Mouse (Mus musculus): Measurements from ENCODE around the gene Mapk12.

Mapk12 gene

GRCm38 (mm10) chr15:89170102-89170501 is 29.6 kb upstream of the Mapk12 start:
- no peak for DNase-seq

DNA sequence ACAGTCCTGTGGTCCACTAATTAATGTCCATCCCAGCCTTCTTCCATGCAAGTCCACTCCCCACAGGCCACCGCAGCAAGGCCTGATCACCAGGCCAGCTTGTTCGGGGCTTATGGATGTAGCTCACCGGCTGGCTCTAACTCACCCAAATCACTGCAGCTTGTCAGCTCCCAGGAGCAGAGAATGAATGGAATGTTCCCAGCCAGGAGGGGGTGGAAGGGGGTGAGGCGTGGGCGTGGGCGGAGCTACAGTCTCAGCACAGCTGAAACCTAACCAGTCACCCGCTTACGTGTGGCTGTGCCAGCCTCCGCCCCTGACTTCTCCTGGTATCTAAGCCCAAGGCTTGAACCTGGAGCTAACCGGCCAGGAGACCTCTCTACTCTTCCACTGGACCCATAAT is 28.9 kb upstream of the Mapk12 start:
- DNase-seq: no peak

GRCm38 (mm10) chr15:89168922-89169321 is 28.4 kb upstream of the Mapk12 start:
- no peak for DNase-seq

- DNase-seq: no peak
Measured at GRCm38 (mm10) chr15:89165478-89165877, 25.0 kb upstream of the Mapk12 start.

GRCm38 (mm10) chr15:89161397-89161796 is 20.9 kb upstream of the Mapk12 start:
- no peak for DNase-seq

- no peak for DNase-seq
Measured at GRCm38 (mm10) chr15:89158516-89158915, 18.0 kb upstream of the Mapk12 start.

DNA sequence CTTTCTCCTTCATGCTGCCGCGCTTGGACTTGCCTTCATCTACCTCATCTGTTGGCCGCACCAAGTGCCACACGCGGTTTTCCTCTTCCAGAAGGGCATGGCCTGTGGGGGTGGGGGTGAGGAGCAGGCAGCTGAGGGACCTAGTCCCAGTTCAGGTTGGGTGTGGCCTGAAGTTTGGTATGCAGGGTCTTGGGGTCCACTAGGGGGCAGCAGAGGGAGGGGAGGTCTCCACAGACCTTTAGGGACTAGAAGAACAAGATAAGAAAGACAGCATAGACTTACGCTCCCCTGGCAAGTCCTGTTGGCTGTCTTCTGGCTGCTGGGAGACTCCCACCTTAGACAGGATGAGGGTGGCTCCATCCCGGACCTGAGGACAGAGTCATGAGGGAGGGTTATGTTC is 17.5 kb upstream of the Mapk12 start:
- DNase-seq: peak; percentile 89

DNA sequence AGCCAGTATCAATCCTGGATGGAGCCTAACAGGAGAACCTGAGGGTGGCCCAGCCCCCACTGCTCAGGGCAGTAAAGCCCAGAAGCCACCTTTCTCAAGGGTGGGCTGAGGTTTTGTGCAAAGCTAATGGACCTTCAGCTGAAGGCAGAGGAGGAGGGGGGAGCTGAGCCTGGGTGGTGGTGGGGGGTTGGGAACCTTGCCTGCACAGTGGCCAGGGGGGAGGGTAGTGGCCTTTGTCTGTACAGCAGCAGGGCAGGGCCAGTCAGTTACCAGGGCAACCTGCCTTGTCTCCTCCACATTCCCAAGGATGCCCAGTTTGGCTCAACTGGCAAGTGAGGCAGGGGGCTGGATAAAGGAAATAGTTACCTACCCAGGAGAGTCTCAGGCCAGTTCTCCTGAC is 11.8 kb upstream of the Mapk12 start:
- DNase-seq: no peak

GRCm38 (mm10) chr15:89150041-89150390 is 9.5 kb upstream of the Mapk12 start:
- DNase-seq: peak; percentile 70

- DNase-seq: peak; percentile 80
Measured at GRCm38 (mm10) chr15:89149271-89150040, 9.0 kb upstream of the Mapk12 start, which contains the start of gene Mapk11. Mapk11 (minus strand) TSS chr15:89149628.

DNA sequence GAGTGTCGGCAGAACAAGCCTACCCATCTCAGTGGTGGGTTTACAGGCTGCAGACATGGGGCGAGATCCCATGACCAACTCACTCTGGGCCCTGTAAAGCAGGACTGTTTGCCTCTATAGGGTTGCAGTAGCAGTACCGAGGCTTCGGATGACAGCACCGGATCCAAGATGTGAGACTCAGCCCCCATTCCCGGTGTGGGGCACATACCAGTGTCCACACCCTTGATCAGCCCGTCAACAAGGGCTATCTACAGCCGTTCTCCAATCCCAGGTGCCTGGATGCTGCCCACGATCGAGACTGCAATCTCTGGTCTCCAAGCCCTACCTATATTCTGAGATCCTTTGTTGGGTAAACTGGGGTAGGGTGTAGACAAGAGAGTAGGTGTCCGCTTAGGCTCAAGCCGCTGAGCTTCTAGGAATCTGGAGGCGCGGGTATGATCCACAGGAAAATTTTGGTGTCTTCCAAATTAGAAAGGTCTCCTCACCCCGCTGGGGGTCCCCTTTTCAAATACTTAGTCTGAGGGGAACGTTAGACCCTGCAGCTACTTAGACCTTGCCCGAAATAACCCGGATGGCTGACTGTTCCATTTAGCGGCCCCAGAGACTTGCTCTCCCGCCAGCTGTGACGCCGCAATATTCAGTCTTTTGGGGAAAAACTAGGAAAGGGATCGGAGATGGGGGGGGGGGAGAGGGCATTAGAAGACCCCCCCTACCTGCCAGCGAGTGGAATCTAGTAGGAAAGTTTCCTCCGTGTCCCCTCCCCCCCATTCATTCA is 8.2 kb upstream of the Mapk12 start:
- no peak for DNase-seq

DNA sequence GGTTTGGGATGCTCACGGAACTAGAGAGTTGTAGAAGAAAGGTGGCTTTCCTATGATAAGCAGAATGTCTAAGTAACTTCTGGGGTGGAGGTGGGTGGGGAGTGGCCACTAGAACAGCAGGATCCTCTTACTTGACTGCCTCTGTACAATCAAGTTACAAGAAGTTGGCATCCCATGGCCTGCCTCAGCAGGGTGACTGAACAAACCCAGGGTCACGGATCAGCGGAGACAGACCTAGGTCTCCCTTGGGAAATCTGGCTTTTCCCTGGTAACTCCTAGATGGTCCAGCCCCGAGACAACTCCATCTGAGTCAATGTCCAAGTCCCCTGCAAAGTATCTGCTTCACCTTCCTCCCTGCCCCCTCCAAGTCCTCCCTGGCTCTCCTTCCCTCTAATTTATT is 7.4 kb upstream of the Mapk12 start:
- no peak for DNase-seq

DNA sequence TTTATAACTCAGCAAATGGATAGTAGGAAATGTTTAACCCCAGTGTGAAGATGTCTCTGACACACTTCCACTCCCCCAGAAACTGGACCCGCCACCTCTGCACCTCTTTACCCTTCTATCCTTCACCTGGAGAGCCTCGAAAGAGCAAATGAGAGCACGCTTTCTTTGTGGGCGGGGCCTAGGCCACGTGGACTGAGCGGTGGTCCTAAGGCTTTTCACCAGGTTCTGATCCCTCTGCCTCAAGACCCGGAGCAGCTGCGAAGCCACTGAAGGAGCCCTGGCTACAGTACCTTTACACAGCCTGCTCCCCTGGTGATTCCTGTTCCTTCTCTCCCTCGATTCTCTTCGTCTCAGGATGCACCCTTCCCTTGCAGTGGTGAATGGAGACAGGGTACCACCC is 7.0 kb upstream of the Mapk12 start:
- peak; percentile 34 for DNase-seq

DNA sequence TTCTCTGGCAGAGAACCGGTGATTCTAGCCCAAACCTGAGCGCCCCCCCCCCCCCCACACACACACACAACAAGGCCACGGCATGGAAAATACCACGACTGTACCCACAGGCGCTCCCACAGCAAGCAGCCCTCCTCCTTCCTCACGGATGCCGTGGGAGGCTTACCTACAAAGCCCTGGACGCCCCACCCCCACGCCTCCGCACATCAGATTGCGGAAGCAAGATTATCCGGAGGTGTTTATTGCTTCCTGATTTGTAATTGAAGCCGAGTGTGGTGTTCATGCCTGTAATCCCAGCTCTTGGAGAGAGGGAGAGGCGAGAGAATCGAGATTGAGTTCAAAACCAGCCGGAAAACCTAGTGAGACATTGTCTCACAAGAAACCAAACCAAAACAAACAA is 6.5 kb upstream of the Mapk12 start:
- DNase-seq: peak; percentile 77

GRCm38 (mm10) chr15:89146537-89146936 is 6.0 kb upstream of the Mapk12 start:
- DNase-seq: peak; percentile 75

GRCm38 (mm10) chr15:89145813-89146350 is 5.4 kb upstream of the Mapk12 start:
- DNase-seq: no peak

GRCm38 (mm10) chr15:89144965-89145364 is 4.5 kb upstream of the Mapk12 start:
- no peak for DNase-seq

DNA sequence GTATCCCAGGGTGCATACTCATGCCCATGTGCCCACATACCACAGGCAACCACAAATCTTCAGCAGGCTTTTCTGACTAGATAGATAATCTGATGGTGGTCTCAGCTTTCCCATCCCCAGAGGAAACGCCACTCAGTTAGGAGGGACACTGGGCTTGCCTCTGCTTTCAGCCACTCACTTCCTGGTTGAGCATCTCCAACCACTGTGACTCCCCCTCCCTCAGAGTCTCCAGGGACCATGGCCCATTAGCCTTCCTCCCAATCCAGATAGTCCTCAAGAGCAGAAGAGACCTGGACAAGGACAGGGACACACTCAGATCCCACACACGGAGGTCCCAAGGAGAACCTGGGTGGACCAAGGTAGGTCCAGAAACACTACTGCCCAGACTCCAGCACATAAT is 2.6 kb upstream of the Mapk12 start:
- DNase-seq: no peak

DNA sequence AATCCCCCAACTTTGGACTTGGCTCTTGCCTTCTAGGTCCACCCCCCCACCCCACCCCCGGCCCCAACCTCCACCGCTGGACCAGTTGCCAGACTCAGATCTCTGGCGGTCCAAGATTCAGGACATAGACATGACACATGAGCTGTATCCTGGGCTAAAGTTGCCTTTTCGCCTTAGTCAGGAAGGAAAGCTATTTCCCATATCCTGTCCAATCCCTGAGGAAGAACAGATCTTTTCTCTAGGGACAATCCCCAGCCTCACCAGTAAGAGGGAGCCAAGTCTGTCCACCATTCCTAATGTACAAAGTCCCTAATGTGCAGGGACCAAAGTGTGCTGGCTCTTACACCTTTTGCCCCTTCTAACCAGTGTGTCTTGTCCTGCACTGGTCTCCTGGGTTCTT is 1.4 kb upstream of the Mapk12 start:
- no peak for DNase-seq

- no peak for DNase-seq
Measured at GRCm38 (mm10) chr15:89141443-89141842, 940 bp upstream of the Mapk12 start.

- DNase-seq: no peak
Measured at GRCm38 (mm10) chr15:89140048-89140658, 350 bp downstream of the Mapk12 start.

DNA sequence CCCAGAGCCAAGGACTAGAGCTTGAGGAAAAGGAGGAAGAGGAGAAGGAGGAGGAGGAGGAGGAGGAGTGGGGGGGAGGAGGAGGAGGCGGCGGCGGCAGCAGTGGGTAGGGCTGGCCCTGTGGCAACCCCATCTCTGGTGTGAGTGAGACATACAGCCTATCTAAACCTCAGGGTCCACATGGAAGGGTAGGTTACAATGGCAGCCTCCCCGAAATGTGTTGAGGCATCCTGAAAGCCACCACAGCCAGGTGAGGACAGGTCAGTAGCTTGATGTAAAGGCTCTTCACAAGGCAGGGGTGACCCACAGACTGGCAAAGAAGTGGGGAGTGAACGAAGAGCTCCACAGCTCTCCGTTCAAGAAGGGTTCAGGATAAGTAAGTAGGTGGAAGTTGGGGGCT is 2.0 kb downstream of the Mapk12 start:
- DNase-seq: no peak

GRCm38 (mm10) chr15:89138046-89138405 is 2.5 kb downstream of the Mapk12 start:
- no peak for DNase-seq
